Mouse (Mus musculus): ENCODE results near the gene Ugt1a7c.

The Ugt1a7c gene

GRCm38 (mm10) chr1:88261706-88262105 is 166.8 kb downstream of the Ugt1a7c start:
- no peak for DNase-seq (ENCODE audit: low spot score)

GRCm38 (mm10) chr1:88262255-88262654 is 167.4 kb downstream of the Ugt1a7c start:
- no peak for DNase-seq (ENCODE audit: low spot score)

- no peak for DNase-seq (ENCODE audit: low spot score)
Measured at GRCm38 (mm10) chr1:88262961-88263360, 168.1 kb downstream of the Ugt1a7c start.

- no peak for DNase-seq (ENCODE audit: low spot score)
Measured at GRCm38 (mm10) chr1:88263778-88264177, 168.9 kb downstream of the Ugt1a7c start.

- DNase-seq (ENCODE audit: low spot score): no peak
Measured at GRCm38 (mm10) chr1:88264237-88264868, 169.5 kb downstream of the Ugt1a7c start.

- DNase-seq (ENCODE audit: low spot score): no peak
Measured at GRCm38 (mm10) chr1:88264869-88265240, 170.0 kb downstream of the Ugt1a7c start.

- DNase-seq (ENCODE audit: low spot score): no peak
Measured at GRCm38 (mm10) chr1:88266123-88266522, 171.3 kb downstream of the Ugt1a7c start.

GRCm38 (mm10) chr1:88267489-88267888 is 172.6 kb downstream of the Ugt1a7c start:
- no peak for DNase-seq (ENCODE audit: low spot score)

- DNase-seq (ENCODE audit: low spot score): no peak
Measured at GRCm38 (mm10) chr1:88268070-88268469, 173.2 kb downstream of the Ugt1a7c start.

Measured in retina, embryonic 14.5 days (tissue).